Mouse (Mus musculus) midbrain, embryonic 13.5 days (tissue): ENCODE data around the gene Smoc1. TPM values are rescaled to one million over a fixed set of nuclear protein-coding genes. Genes with fewer than 3 reads are reported as not detected.

Experiments
- ATAC-seq: fragments of 200-750 bp; cut with Nextera tagmentation; 2 replicates; pipeline ENCODE4 v1.8.0; 2017; ENCODE audit warnings: mild to moderate bottlenecking, moderate TSS enrichment, moderate library complexity
- H3K27ac ChIP-seq: fragments of 300-500 bp; sonication (generic); 2 replicates; pipeline ENCODE4 v1.5.1; 2015; ENCODE audit warnings: inconsistent platforms, mild to moderate bottlenecking, moderate library complexity
- H3K27me3 ChIP-seq: fragments of 300-500 bp; sonication (generic); 2 replicates; pipeline ENCODE4 v1.6.1; 2015; ENCODE audit warnings: mild to moderate bottlenecking, inconsistent platforms
- H3K36me3 ChIP-seq: fragments of 300-500 bp; sonication (generic); 2 replicates; pipeline ENCODE4 v1.6.1; 2015; ENCODE audit warnings: mild to moderate bottlenecking, inconsistent platforms
- H3K4me1 ChIP-seq: fragments of 300-500 bp; sonication (generic); replicated peaks from 2 replicates; pipeline ENCODE4 v1.6.1; 2015; ENCODE audit warnings: inconsistent platforms
- H3K4me2 ChIP-seq: fragments of 300-500 bp; sonication (generic); replicated peaks from 2 replicates; pipeline ENCODE4 v1.6.1; 2015; ENCODE audit warnings: moderate library complexity, mild to moderate bottlenecking, inconsistent platforms
- H3K4me3 ChIP-seq: fragments of 300-500 bp; sonication (generic); replicated peaks from 2 replicates; pipeline ENCODE4 v1.5.1; 2015; ENCODE audit warnings: mild to moderate bottlenecking, inconsistent platforms
- H3K9ac ChIP-seq: fragments of 300-500 bp; sonication (generic); replicated peaks from 2 replicates; pipeline ENCODE4 v1.6.1; 2015; ENCODE audit warnings: mild to moderate bottlenecking, inconsistent platforms
- H3K9me3 ChIP-seq: fragments of 300-500 bp; sonication (generic); 2 replicates; pipeline ENCODE4 v1.6.1; 2016; ENCODE audit warnings: mild to moderate bottlenecking, inconsistent platforms
- WGBS: fragments of 180-500 bp; shearing (Covaris S2); methylation state at CpG from one replicate; pipeline ENCODE4 v1.1.7; 2015; 5-methylcytosine and 5-hydroxymethylcytosine counted together
- polyA plus RNA-seq: library from polyadenylated mRNA; unstranded; fragments of >200 nt; fragmentation: Nextera tagmentation; extraction: Ambion mirVana; gene quantifications from 2 replicates; pipeline ENCODE4 v1.2.1, GENCODE M21; 2015

Smoc1 gene
- polyA plus RNA-seq, 1 experiment from 2014 or later: 20.3 TPM

GRCm38 (mm10) chr12:81058561-81058960, 32.0 kb downstream of the Smoc1 start:
- Histone ChIP-seq H3K36me3 (no peaks in the 10 kb centered on the region), H3K9ac (no peak overlapping the region), H3K4me3 (no peak overlapping the region), H3K27ac (no peak overlapping the region), H3K4me2 (no peak overlapping the region), H3K9me3 (no peaks in the 10 kb centered on the region), H3K27me3 (no peaks in the 10 kb centered on the region), H3K4me1 (peaks cover 18% of the 10 kb centered on the region)
- 94% methylated on average over 3 of the region's 3 CpGs for WGBS
- ATAC-seq: no peak

GRCm38 (mm10) chr12:81061831-81062361, 35.3 kb downstream of the Smoc1 start:
- Histone ChIP-seq H3K4me2 (no peak overlapping the region), H3K4me1 (0 out of 2 replicates have a peak, but pooled peaks cover 3% of the 10 kb centered on the region), H3K4me3 (no peak overlapping the region), H3K27ac (no peak overlapping the region), H3K9me3 (no peaks in the 10 kb centered on the region), H3K9ac (no peak overlapping the region), H3K36me3 (no peaks in the 10 kb centered on the region), H3K27me3 (no peaks in the 10 kb centered on the region)
- ATAC-seq: no peak
- 72% methylated on average over 6 of the region's 6 CpGs for WGBS

GRCm38 (mm10) chr12:81063336-81063955, 36.8 kb downstream of the Smoc1 start:
- Histone ChIP-seq H3K27me3 (no peaks in the 10 kb centered on the region), H3K4me1 (0 out of 2 replicates have a peak, but pooled peaks cover 3% of the 10 kb centered on the region), H3K9ac (no peak overlapping the region), H3K27ac (no peak overlapping the region), H3K4me2 (no peak overlapping the region), H3K36me3 (no peaks in the 10 kb centered on the region), H3K9me3 (no peaks in the 10 kb centered on the region), H3K4me3 (no peak overlapping the region)
- WGBS: 89% methylated on average over 6 of the region's 6 CpGs
- ATAC-seq: no peak

- peaks cover 14% of the 10 kb centered on the region; the same call in 1 of the 2 replicates for H3K36me3 ChIP-seq
- peaks cover 15% of the 10 kb centered on the region for H3K4me1 ChIP-seq
- no peaks in the 10 kb centered on the region for H3K27me3 ChIP-seq
- no peak overlapping the region for H3K27ac ChIP-seq
- H3K4me3 ChIP-seq: no peak overlapping the region
- 29% methylated on average over 2 of the region's 2 CpGs for WGBS
- no peak for ATAC-seq
- H3K4me2 ChIP-seq: no peak overlapping the region
- peaks cover 12% of the 10 kb centered on the region; the same call in 1 of the 2 replicates for H3K9me3 ChIP-seq
- H3K9ac ChIP-seq: no peak overlapping the region
Observed at GRCm38 (mm10) chr12:81074139-81074538, 47.5 kb downstream of the Smoc1 start.

GRCm38 (mm10) chr12:81074941-81075340, 48.3 kb downstream of the Smoc1 start:
- Histone ChIP-seq H3K27ac (no peak overlapping the region), H3K9me3 (peaks cover 14% of the 10 kb centered on the region; the same call in 1 of the 2 replicates), H3K4me1 (peaks cover 15% of the 10 kb centered on the region), H3K4me2 (no peak overlapping the region), H3K9ac (no peak overlapping the region), H3K27me3 (no peaks in the 10 kb centered on the region), H3K4me3 (no peak overlapping the region), H3K36me3 (peaks cover 14% of the 10 kb centered on the region; the same call in 1 of the 2 replicates)
- no peak for ATAC-seq
- 82% methylated on average over 3 of the region's 3 CpGs for WGBS

GRCm38 (mm10) chr12:81077953-81078646, 51.5 kb downstream of the Smoc1 start:
- H3K4me1 ChIP-seq: peaks cover 15% of the 10 kb centered on the region
- no peak overlapping the region for H3K27ac ChIP-seq
- peaks cover 14% of the 10 kb centered on the region; the same call in 1 of the 2 replicates for H3K9me3 ChIP-seq
- peaks cover 14% of the 10 kb centered on the region; the same call in 1 of the 2 replicates for H3K36me3 ChIP-seq
- H3K4me3 ChIP-seq: no peak overlapping the region
- WGBS: 92% methylated on average over 2 of the region's 2 CpGs
- no peaks in the 10 kb centered on the region for H3K27me3 ChIP-seq
- no peak overlapping the region for H3K4me2 ChIP-seq
- no peak for ATAC-seq
- no peak overlapping the region for H3K9ac ChIP-seq

GRCm38 (mm10) chr12:81080345-81080744, 53.7 kb downstream of the Smoc1 start:
- no peak for ATAC-seq
- H3K4me1 ChIP-seq: peaks cover 4% of the 10 kb centered on the region; the same call in 1 of the 2 replicates
- H3K9ac ChIP-seq: no peak overlapping the region
- H3K4me3 ChIP-seq: no peak overlapping the region
- 67% methylated on average over 5 of the region's 5 CpGs for WGBS
- H3K27me3 ChIP-seq: no peaks in the 10 kb centered on the region
- H3K9me3 ChIP-seq: peaks cover 14% of the 10 kb centered on the region; the same call in 1 of the 2 replicates
- no peak overlapping the region for H3K4me2 ChIP-seq
- peaks cover 14% of the 10 kb centered on the region; the same call in 1 of the 2 replicates for H3K36me3 ChIP-seq
- H3K27ac ChIP-seq: no peak overlapping the region

- H3K27ac ChIP-seq: no peak overlapping the region
- 82% methylated on average over 3 of the region's 3 CpGs for WGBS
- no peak overlapping the region for H3K9ac ChIP-seq
- H3K36me3 ChIP-seq: peaks cover 14% of the 10 kb centered on the region; the same call in 1 of the 2 replicates
- no peak for ATAC-seq
- peaks cover 6% of the 10 kb centered on the region; the same call in 1 of the 2 replicates for H3K4me1 ChIP-seq
- H3K9me3 ChIP-seq: peaks cover 14% of the 10 kb centered on the region; the same call in 1 of the 2 replicates
- no peak overlapping the region for H3K4me2 ChIP-seq
- no peak overlapping the region for H3K4me3 ChIP-seq
- H3K27me3 ChIP-seq: no peaks in the 10 kb centered on the region
Observed at GRCm38 (mm10) chr12:81081031-81081430, 54.4 kb downstream of the Smoc1 start.

GRCm38 (mm10) chr12:81083146-81083545, 56.5 kb downstream of the Smoc1 start:
- 93% methylated on average over 5 of the region's 5 CpGs for WGBS
- no peak for ATAC-seq
- H3K4me2 ChIP-seq: no peak overlapping the region
- H3K36me3 ChIP-seq: peaks cover 10% of the 10 kb centered on the region; the same call in 1 of the 2 replicates
- no peak overlapping the region for H3K27ac ChIP-seq
- H3K27me3 ChIP-seq: no peaks in the 10 kb centered on the region
- H3K4me3 ChIP-seq: no peak overlapping the region
- H3K9me3 ChIP-seq: peaks cover 12% of the 10 kb centered on the region; the same call in 1 of the 2 replicates
- peaks cover 6% of the 10 kb centered on the region; the same call in 1 of the 2 replicates for H3K4me1 ChIP-seq
- no peak overlapping the region for H3K9ac ChIP-seq

DNA sequence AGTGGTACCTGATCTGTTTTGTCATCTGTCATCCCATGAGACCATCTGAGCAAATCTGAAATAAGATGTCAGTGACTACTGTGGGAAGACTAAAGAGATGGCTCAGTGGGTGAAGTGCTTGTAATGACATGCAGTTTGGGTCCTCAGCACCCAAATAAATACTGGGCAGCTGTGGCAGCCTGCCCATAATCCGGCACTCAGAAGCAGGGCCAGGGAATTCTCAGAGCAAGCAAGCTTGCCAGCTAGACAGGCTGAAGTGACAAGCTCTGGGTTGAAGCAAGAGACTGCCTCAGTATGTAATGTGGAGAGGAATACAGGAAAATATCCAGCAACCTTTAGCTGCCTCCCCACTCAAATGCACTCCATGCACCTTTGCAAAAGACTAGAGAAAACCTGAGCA, 58.6 kb downstream of the Smoc1 start:
- 64% methylated on average over 1 of the region's 1 CpGs for WGBS
- peaks cover 6% of the 10 kb centered on the region; the same call in 1 of the 2 replicates for H3K4me1 ChIP-seq
- H3K9ac ChIP-seq: no peak overlapping the region
- no peaks in the 10 kb centered on the region for H3K27me3 ChIP-seq
- H3K36me3 ChIP-seq: no peaks in the 10 kb centered on the region
- no peak for ATAC-seq
- no peak overlapping the region for H3K4me2 ChIP-seq
- no peak overlapping the region for H3K27ac ChIP-seq
- no peaks in the 10 kb centered on the region for H3K9me3 ChIP-seq
- no peak overlapping the region for H3K4me3 ChIP-seq

DNA sequence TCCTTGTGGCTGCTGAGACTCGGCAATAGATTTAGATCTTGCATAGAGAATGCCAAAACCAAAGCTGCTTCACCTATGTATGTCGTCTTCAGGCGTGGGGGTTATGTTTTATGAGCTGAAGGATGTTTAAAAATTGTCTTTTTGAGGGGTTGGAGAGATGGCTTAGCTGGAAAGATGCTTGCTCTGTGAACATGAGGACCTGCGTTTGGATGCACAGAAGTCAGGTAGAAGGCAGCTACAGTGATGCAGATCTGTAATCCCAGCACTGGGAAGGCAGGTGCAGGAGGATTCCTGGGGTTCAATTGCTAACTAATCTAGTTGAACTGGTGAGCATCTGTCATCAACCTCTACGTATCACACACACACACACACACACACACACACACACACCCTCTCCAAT, 61.5 kb downstream of the Smoc1 start:
- no peak for ATAC-seq
- no peaks in the 10 kb centered on the region for H3K36me3 ChIP-seq
- no peaks in the 10 kb centered on the region for H3K27me3 ChIP-seq
- no peak overlapping the region for H3K4me2 ChIP-seq
- H3K9ac ChIP-seq: no peak overlapping the region
- 82% methylated on average over 5 of the region's 5 CpGs for whole genome bisulfite sequencing
- H3K4me3 ChIP-seq: no peak overlapping the region
- H3K9me3 ChIP-seq: no peaks in the 10 kb centered on the region
- peaks cover 6% of the 10 kb centered on the region; the same call in 1 of the 2 replicates for H3K4me1 ChIP-seq
- no peak overlapping the region for H3K27ac ChIP-seq

DNA sequence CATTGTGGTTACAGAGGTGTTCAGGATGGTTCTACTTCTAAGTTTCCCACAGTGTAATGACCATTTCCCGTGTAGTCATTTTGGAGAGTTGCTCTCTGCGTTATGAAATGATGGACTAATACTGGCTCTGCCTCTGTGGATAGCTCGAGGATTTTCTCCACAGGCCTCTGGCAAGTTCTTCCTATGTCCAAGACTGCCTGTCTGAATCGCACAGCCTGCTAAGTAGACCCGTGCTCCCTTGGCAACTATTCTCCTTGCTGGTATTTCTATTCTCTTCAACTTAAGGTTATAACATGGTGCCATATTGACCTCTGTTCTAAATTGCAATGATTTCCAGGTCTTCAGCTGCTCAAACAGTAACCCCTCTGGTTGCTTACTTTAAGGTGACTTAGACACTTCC, 65.0 kb downstream of the Smoc1 start:
- no peak overlapping the region for H3K4me3 ChIP-seq
- ATAC-seq: no peak
- no peak overlapping the region for H3K27ac ChIP-seq
- H3K9ac ChIP-seq: no peak overlapping the region
- no peaks in the 10 kb centered on the region for H3K4me1 ChIP-seq
- H3K9me3 ChIP-seq: no peaks in the 10 kb centered on the region
- H3K36me3 ChIP-seq: no peaks in the 10 kb centered on the region
- WGBS: 89% methylated on average over 5 of the region's 5 CpGs
- H3K27me3 ChIP-seq: no peaks in the 10 kb centered on the region
- no peak overlapping the region for H3K4me2 ChIP-seq
